Mouse (Mus musculus): ENCODE data around the gene Thra. TPM values are rescaled to one million over a fixed set of nuclear protein-coding genes. Genes with fewer than 3 reads are reported as not detected.

Gene Thra
- polyA plus RNA-seq, 1 experiment: 73.1 TPM

DNA sequence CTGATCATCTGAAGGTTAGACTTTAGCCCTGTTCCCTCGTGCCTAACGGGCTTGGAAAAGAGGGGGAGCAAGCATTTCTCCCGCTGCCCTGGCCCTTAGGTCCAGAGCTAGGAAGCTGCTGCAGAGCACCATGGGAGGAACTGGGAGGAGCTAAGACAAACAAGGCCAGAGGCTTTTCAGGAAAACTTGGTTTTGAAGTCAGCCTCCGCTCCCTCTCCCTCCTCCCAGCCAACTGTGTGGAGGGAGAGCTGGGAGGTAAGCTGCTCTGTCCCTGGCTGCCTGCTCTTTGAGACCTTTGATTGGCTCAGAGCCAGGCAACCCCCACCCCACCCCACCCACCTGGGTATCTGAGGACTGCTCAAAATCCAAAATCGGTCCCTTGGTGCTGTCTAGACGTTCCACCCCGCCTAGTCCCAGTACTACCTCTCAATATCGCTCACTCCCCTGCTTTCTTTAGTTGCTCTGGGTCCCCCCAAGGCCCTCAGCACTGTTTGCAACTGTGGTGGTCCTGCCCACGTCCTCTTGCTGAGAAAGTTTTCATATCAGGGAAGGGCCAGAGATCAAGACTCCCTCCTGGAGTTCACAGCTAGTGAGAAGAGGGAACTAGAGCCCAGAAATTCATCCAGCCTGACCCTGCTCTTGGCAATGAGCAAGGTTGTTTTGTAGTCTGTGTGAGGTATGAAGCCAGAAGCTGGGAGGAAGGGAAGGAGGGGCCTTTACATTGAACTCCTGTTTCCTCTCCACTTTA, 36.6 kb downstream of the Thra start:
- no peak for DNase-seq (ENCODE audit: low read depth)

GRCm38 (mm10) chr11:98777888-98778287, 37.5 kb downstream of the Thra start:
- DNase-seq (ENCODE audit: low read depth): no peak

- DNase-seq (ENCODE audit: low read depth): no peak
Measured at GRCm38 (mm10) chr11:98781851-98782512, 41.5 kb downstream of the Thra start.

GRCm38 (mm10) chr11:98782651-98783235, 42.3 kb downstream of the Thra start:
- no peak for DNase-seq (ENCODE audit: low read depth)

DNA sequence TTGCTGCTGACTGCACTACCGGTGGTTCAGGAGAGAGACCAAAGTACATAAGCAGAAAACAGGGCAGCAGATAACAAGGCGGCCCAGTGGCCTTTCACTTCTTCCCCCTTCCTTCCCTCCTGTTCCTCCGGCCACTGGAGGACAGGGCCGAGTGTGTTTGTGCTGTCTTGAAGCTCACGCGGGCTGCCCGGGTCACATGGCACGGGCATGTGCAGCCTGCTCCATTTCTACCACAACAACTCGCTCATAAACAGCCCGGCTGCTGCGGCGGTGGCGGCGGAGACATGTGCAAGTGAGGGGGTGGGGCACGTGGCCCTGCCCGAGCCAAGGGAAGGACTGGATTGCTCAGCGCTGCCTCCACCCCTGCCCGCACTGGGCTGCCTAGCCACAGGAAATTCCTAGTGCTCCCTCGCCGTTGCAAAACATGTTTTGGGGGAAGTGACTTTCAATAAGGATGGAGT, 42.8 kb downstream of the Thra start:
- DNase-seq (ENCODE audit: low read depth): no peak

DNA sequence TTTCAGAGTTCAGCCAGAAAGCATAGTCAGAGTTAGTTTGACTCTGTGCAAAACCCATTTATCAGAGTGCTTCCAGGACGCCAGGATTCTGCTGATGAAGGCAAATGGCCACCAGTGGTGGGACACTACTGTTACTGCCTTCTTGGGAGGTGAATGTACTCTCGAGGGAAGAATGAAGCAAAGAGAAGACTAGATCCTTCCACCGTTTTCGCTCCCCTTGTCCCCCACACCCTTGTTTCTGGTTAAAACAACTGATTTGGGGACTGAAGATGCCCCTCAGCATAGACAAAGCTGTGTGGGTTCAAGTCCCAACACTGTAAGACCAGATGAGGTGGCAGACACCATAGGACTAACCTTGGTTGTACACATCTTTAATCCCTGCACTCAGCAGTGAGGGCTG, 43.7 kb downstream of the Thra start:
- no peak for DNase-seq (ENCODE audit: low read depth)

GRCm38 (mm10) chr11:98785214-98785613, 44.8 kb downstream of the Thra start:
- DNase-seq (ENCODE audit: low read depth): no peak

- no peak for DNase-seq (ENCODE audit: low read depth)
Measured at GRCm38 (mm10) chr11:98785772-98786281, 45.4 kb downstream of the Thra start.

GRCm38 (mm10) chr11:98786359-98787214, 46.1 kb downstream of the Thra start:
- DNase-seq (ENCODE audit: low read depth): no peak

GRCm38 (mm10) chr11:98787229-98787628, 46.8 kb downstream of the Thra start:
- DNase-seq (ENCODE audit: low read depth): no peak

DNA sequence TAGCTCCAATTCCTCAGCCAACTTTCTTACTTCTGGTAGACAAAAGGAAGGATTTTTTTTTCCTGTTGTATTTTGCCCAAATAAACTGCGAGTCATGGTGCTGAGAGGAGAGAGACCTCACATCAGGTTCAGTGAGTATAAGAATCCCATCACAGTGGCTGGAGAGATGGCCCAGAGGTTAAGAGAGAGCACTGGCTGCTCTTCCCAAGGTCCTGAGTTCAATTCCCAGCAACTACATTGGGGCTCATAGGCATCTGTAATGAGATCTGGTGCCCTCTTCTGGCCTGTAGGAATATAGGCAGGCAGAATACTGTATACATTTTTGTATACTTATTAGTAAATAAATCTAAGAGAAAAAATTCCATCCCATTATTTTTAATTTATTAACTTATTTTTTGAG, 47.3 kb downstream of the Thra start:
- DNase-seq (ENCODE audit: low read depth): no peak

- no peak for DNase-seq (ENCODE audit: low read depth)
Measured at GRCm38 (mm10) chr11:98788139-98788538, 47.7 kb downstream of the Thra start.

DNA sequence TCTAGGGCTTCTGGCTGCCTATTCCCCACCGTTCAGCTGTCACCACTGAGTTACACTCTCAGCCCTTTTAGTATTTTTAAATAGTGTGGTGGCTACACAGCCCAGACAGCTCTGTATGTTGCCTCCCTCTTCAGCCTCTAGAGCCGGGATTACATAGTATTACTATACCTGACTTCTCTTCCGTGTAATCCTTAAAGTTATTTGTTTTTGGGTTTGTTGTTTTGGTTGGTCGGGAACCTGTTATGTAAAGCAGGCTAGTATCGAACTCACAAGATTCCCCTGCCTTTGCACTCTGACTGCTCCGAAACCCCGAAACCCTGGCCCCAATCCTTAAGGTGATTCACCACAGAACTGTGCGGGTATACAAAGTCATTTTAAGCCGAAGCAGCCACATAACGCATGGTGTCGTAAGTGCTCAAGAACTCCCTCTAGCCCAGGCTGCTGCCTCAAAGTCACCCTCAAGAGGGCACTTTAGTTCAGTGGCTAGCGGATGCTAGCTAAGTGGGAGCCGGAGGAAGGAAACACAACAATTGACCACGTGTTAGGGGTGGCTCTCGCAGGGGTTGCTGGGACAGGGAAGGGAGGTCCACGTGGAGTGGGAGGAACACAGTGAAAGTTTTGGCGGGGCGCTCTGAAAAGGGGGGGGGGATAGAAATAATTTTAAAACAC, 48.2 kb downstream of the Thra start:
- no peak for DNase-seq (ENCODE audit: low read depth)

DNA sequence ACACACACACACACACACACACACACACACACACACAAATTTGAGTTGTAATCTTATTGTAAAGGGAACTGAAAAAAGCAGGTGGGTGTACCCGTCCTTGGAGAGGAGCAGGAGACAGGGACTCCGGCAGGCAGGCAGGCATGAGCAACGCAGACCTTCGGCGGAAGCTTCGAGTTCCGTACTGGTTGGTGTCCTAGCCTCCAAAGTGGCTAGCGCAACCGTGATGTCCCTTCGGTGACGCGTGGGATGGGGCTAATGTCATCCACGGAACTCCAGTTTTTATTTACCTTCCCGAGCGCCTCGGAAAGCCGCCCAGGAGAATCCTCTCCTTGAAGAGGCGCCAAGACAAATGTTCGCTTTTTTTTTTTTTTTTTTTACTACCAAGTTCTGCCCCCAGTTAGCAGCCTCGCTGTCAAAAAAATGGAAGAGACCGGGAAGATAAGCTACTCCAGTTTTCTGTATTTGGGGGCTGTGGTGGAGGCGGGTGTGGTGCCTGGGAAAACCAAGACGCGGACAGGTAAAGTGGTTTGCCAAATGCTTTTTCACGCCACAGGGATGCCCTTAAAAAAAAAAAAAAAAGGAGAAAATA, 48.9 kb downstream of the Thra start:
- no peak for DNase-seq (ENCODE audit: low read depth)

- DNase-seq (ENCODE audit: low read depth): no peak
Measured at GRCm38 (mm10) chr11:98789824-98790223, 49.4 kb downstream of the Thra start.

GRCm38 (mm10) chr11:98790631-98791205, 50.3 kb downstream of the Thra start:
- no peak for DNase-seq (ENCODE audit: low read depth)

DNA sequence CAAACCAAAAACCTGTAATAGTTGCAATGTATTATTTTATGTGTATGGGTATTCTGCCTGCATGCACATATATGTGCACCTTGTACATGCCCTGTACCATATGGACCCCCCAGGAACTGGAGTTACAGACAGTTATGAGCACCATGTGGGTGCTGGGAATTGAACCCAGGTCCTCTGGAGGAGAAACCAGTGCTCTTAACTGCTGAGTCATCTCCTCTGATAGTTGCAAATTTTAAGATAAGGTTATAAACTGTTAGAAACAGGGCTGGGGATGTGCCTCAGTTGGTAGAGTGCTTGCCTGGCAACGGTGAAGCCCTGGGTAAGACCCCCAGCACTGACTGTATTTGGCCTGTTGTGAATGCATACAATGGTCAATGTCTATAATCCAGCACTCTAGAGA, 51.0 kb downstream of the Thra start:
- DNase-seq (ENCODE audit: low read depth): no peak

GRCm38 (mm10) chr11:98792081-98792480, 51.6 kb downstream of the Thra start:
- no peak for DNase-seq (ENCODE audit: low read depth)

DNA sequence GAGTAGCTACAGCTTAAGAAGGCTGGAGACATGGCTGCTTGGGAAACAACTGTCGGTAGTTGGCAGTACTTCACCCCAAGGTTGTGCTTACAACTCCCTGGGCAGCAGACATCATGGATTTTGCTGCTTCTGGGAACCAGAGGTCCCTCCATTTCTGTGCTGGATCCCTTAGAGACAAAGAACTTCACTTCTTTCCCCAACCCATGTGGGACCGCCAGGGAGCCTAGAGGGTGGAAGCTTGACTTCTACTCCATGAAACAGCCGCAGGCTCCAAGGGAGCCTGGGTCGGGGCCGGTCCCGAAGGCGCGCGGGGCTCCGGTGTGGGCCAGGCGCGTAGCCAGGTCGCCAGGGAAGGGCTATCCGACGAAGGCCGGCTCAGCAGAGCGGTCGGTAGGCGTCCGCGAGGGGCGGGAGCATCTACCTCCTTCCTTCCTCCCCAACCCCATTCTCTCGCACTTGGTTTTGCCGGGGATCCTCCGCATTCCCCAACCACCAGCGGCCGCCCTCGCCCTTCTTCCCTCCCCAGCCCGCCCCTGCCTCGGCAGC, 54.1 kb downstream of the Thra start:
- no peak for DNase-seq (ENCODE audit: low read depth)

DNA sequence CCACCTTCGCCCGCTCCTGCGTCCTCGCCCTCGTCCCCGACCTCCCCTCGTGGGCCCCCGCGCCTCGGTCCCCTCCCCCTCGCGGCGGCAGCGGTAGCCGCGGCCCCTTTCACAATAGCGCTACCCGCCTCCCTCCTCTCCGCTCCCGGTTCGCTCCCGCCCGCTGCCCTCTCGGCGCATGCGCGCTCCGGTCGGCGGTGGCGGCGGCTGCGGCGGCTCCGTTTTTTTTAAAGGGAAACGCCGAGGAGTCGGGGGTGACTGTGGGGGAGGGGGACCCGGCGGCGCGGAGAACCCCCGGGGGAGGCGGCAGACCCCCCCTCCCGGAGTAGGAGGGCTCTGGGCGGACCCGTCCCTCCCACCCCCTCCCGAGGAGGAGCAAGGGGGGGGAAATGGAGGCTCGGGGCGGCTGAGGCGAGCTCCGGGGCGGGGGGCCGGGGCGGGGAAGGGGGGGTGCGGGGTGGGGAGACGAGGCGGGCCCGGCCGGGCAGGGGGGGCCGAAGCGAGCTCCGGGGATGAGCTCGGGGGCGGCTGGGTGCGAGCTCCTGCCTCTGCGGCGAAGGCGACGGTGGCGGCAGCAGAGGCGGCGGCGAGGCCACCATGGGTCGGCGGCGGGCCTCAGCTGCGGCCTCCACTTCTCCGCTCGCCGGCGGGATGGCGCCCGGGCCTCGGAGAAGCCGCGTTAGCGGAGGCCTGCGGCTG, 54.7 kb downstream of the Thra start, which contains the start of gene Msl1:
Gene Msl1 (plus strand): TSS at position 502 of the 699 bp plus-strand sequence.
- no peak for DNase-seq (ENCODE audit: low read depth)

Data from gonadal fat pad, adult 2 months (tissue).